Mouse (Mus musculus): ENCODE data around the gene Zbtb26.

GRCm38 (mm10) chr2:37488956-37489355, 46.0 kb upstream of the Zbtb26 start:
- TF ChIP-seq CTCF (IDR thresholded peaks at IDR 0.05; ENCODE audit: low read depth) (no peak), EP300 (IDR thresholded peaks at IDR 0.05; ENCODE audit: low read depth) (no peak)

Data from liver, postnatal 0 days (tissue).